Mouse (Mus musculus) thymus, adult 2 months (tissue): Measurements from ENCODE around the gene Trnt1.

Source experiments
- CTCF ChIP-seq: fragments of 200-500 bp; IDR thresholded peaks from 2 replicates; pipeline ENCODE4 v1.5.1; 2012; ENCODE audit warnings: mild to moderate bottlenecking, control low read depth, low read length, moderate library complexity, borderline replicate concordance; ENCODE audit not compliant: control insufficient read depth, poor library complexity, insufficient read depth; ENCODE audit errors: extremely low read depth
- POLR2A ChIP-seq: fragments of 200-500 bp; IDR thresholded peaks from 2 replicates; pipeline ENCODE4 v1.6.1; 2012; ENCODE audit warnings: mild to moderate bottlenecking, low read length, control low read depth, moderate library complexity; ENCODE audit not compliant: control insufficient read depth, poor library complexity, insufficient read depth; ENCODE audit errors: extremely low read depth

DNA sequence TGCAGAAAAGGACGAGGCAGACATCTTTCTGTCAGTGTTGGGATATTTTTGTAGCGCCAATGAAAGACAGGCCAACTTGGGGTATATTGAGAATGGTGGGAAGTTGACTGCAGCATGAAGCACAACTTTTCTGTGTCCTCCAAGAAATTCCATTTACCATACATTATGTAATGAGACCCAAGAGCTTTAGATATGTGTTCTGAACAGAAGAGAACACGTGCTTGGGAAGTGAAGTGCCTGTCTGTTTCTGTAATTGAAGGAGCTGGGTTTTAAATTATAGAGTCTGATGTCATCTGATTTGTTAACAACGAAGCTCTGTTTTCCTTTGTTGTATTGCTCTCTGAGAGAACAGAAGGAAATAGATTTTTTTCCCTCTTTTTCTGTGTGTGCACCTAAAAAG lies 1.1 kb downstream of the Trnt1 start:
- TF ChIP-seq CTCF (no peak), POLR2A (no peak)
